Mouse (Mus musculus): Measurements from ENCODE around the gene Olfr629.
"Not testable (repeated sequence)": the region's sequence is repeated elsewhere in the genome, so short reads cannot be mapped to it uniquely, and the experiment has no call there.

GRCm38 (mm10) chr7:103762212-103762611 is 17.5 kb upstream of the Olfr629 start:
- TF ChIP-seq CTCF (IDR thresholded peaks at IDR 0.05; ENCODE audit: borderline replicate concordance, extremely low read depth, insufficient read depth, insufficient read length); POLR2A (IDR thresholded peaks at IDR 0.05; ENCODE audit: borderline replicate concordance, extremely low read depth, insufficient read depth, insufficient read length, poor library complexity, severe bottlenecking): not testable (repeated sequence)

Measured in brain, embryonic 14.5 days (tissue).